Mouse (Mus musculus) kidney, adult 2 months (tissue): ENCODE results near the gene Bsn.

Source experiments
- CTCF ChIP-seq: fragments of 200-500 bp; conservative IDR thresholded peaks from 2 replicates; pipeline ENCODE4 v1.5.1; 2011; ENCODE audit warnings: low read depth, mild to moderate bottlenecking, control low read depth, low read length, moderate library complexity, mixed read lengths; ENCODE audit not compliant: insufficient read depth, insufficient read length
- POLR2A ChIP-seq: fragments of 200-500 bp; IDR thresholded peaks from one replicate; pipeline ENCODE4 v1.6.1; 2011; ENCODE audit warnings: low read depth, low read length, control low read depth

DNA sequence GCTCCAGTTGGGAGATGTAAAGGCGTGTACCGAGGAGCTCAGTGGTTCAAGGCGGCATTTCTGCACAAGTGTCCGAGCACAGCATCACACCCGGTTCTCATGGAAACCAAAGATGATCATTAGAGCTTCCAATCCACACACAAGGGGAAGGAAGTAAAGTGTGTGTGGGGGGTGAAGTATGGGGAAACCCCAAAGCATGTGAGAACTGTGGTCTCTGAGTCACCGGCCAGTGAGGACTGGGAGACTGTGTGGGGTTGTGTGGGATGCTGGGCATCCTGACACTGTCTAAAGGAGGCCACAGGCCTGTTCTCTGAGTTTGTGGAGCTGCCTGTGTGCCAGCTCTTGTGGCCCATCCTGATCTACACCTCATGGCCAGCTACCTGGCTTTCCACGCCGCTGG is 69.5 kb downstream of the Bsn start:
- TF ChIP-seq POLR2A (no peak), CTCF (no peak)
